Mouse (Mus musculus) layer of hippocampus, adult 11-12 months (tissue): ENCODE measurements around the gene Atp2a2.
"Not testable (repeated sequence)": the region's sequence is repeated elsewhere in the genome, so short reads cannot be mapped to it uniquely, and the experiment has no call there.

Experiments used
- DNase-seq: peaks from one replicate; pipeline ENCODE4 v3.0.0; 2022; ENCODE audit warnings: low spot score

Gene Atp2a2

DNA sequence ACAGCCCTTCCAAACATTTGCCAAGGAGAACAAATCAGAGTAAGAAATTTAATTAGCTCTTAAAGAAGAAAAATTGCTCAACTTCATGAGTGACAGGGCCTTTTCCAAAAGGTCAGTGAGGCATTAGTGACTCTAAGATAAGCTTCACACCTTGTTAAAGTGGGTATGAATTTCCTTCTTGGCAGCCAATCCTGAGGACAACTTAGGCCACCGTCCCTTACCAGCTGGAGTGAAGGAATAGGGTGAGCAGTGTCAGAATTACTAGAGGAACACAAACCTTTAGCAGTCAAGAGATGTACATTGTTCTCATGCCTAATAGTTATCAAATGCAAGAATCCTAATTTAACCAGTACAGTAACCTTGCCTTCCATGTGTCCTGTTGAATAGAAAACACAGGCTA lies 7.6 kb downstream of the Atp2a2 start:
- no peak for DNase-seq

DNA sequence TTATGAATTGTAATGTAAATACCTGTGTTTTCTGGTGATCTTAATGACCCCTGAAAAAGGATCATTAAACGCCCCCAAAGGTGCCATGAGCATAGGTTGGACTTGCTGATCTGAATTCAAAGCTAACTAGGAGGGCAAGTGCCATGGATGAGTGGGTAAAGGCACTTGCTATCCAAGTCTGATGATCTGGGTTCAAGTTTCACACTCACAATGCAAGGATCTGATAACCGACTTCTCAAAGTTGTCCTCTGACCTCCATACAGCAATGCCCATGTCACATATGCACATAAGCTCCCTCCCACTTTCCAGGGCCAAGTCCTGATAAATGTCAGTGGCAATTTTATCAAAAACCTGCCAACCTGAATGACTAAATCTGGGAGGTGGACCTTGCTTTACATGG lies 9.0 kb downstream of the Atp2a2 start:
- no peak for DNase-seq

DNA sequence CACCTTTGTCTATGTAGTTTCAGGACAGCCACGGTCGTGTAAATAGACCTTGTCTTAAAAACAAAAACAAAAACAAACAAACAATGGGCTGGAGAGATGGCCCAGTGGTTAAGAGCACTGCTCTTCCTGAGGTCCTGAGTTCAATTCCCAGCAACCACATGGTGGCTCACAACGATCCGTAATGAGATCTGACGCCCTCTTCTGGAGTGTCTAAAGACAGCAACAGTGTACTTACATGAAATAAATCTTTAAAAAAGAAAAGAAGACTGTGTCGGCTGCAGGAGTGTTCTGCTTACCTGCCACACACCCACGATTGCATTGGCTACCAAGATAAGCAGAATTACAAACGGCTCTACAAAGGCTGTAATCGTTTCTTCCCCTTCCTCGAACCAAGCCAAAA lies 10.6 kb downstream of the Atp2a2 start:
- DNase-seq: no peak

DNA sequence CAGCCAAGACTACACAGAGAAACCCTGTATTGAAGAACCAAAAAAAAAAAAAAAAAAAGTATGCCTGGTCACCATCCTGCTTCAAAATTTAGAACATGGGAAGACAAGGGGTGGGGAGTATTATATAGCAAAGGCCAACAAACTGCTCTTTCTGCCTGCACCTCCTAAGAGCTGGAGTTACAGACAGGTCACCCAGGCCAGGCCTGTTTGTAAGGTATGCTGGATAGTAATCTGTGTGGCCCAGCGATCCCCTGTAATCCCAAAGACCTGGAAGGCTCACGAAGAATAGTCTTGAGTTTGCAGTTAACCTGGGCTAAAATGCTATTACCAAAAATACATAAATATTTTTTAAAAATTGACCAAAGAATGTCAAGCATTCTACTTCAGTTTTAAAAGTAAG lies 11.9 kb downstream of the Atp2a2 start:
- no peak for DNase-seq

DNA sequence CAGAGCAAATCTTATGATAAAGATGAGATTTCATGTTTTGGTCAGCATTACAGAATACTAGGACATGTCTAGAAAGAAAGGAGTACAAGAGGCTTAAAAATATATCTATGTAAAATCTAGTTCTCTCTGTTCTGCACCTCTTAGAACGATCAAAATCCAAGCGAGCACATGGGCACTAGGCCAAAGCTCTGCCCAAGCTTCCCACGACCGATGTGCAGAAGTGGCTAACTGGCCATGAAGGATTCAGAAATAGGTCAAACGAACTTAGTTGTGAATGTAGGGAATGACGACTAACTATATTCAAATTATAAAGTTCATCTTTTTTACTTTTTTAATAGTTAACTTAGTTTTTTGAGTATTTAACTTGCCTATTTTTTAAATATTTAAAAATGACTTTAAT lies 14.2 kb downstream of the Atp2a2 start:
- DNase-seq: no peak

DNA sequence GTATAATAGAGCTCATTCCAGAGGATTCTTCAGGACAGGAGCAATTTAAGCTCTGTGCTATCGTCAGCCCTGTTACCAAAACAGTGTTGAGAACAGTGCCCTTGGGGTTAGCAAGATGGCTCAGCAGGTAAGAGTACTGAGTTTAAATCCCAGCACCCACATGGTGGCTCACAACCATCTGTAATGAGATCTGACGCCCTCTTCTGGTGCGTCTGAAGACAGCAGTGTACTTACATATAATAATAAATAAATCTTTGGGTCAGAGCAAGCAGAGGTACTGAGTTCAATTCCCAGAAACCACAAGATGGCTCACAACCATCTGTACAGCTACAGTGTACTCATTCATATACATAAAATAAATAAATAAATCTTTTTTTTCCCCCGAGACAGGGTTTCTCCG lies 15.8 kb downstream of the Atp2a2 start:
- DNase-seq: not testable (repeated sequence)

DNA sequence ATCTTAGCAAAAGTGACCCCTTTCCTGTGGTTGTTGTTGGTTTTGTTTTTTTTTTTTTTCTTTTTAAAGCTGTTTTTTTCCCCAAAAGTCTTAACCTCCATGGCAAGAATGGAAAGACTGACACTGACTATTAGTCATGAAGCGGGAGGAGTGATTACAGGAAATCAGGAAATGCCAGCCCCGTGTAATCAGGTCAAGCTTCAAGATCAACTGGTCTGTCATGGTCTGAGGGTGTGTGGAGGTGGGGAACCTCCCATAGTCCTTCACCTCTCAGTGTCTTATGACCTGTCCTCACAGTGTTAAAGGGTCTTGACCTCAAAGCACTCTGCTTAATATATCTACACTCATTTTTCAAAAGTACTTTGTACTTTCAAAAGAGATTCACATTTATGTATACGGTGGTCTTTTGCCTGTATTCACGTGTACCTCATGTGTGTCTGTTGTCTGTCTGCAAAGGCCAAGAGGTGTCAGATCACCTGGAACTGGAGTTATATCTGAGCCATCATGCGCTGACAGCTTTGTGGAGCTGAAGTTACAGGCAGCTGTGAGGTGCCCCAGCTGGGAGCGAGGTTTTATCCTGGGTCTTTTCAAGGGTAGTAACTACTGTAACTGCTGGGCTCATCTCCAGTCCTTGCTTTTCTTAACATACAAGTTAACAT lies 19.2 kb downstream of the Atp2a2 start:
- no peak for DNase-seq

DNA sequence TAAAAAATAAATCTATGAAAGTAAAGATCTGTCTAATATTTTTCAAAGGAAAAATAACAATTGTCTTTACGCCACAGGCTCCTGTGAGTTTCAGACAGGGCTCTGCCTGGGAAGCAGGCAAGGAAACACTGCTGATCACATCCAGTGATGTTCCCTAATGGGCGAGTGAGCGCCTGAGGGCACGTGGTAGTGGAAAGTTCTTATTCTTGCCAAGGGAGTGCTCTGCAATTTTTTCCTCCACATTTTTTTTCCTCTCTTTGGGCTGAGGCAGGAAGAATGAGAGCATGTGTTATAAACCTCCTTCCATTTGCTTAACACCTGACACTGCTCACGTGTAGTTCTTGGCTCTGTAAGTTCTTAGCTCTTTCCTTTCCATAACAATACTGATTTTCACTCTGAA lies 20.2 kb downstream of the Atp2a2 start:
- no peak for DNase-seq

DNA sequence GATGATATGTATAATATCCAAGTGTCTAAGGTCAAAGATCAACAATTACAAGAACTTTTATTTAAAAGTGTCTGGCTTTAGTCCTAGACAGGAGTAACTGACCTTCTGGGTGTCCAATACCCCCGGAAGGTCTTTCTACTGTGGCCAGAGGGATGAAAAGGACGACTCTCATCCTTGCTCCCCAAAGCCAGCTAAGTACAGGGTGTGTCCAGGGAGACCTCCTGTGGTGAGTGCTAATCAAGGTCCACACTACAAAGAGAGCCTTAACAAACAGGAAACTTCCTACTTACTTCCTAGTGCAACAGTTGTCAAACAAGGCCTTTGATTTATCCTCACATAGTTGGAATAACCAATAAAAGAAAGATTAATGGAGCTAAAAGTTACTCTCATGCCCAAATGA lies 22.9 kb downstream of the Atp2a2 start:
- DNase-seq: no peak

DNA sequence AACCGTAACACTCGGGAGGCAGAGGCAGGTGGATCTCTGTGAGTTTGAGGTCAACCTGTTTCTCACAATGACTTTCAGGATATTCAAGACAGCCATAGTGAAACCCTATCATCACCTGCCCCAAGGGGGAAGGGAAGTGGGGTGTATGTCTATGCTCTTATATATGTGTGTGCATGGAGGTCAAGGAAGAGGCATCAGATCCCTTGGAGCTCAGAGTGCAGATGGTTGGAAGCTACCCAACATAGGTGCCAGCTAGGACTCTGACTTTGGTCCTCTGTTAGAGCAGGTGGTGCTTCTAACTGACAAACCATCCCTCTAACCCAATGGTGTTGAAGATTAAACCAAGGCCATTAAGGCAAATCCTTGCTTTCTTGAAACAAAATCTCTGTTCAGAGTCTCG lies 24.5 kb downstream of the Atp2a2 start:
- DNase-seq: no peak

DNA sequence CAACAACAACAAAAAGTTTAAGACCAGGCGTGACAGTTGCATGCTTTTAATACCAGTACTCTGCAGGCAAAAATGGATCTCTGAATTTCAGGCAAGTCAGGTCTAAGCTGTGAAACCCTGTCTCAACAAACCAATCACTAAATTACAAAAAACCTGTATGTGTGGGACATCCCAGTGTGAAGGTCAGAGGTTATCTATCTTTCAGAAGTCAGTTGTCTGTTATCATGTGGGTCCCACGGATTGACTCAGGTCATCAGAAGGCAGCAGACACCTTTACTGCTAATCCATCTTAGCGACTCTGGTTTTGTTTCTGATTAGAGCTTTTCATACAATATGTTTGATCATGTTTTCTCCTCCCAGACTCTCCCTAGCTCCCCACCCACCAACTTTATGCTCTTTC lies 25.9 kb downstream of the Atp2a2 start:
- DNase-seq: no peak

DNA sequence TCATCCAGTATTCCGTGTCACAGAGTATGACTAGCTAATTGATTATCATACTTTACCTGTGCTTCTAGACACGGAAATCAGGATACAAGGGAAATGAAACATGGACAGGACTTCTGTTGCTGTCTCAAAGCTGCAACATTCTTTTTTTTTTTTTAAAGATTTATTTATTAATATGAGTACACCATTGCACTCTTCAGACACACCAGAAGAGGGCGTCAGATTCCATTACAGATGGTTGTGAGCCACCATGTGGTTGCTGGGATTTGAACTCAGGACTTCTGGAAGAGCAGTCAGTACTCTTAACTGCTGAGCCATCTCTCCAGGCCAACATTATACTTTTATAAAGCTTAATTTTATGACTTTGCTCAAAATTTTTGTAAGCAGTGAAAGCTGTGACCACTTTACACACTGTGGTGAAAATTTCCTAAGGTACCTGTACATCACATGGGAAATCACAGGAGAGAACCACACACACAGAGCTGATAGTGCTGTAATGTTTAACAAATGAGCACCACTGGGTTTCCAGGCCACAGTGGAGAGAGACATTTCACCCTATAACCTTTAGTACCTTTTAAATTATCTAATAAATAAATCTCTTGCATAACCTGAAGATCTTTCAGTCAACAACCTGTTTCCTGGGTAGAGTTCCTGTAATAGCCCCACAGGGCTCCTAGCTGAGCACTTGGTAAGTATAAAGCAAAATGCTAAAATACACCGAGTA lies 27.2 kb downstream of the Atp2a2 start:
- DNase-seq: no peak

DNA sequence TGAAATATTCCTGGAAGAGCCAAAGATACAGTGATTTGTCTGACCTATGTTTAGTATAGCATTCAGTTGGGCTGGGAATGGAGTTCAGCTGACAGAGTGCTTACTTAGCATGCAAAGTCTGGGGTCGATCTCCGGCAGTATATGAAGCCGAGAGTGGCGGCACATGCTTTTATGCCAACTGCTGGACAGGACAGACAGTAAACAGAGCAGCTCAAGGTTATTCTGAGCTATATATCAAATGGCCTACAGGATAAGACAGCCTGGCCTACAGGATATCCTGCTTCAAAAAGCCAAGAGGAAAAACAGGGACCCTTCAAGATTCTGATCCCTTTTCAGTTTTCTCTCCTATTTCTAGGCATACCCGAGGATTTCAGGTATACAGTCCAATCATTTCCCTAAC lies 30.4 kb downstream of the Atp2a2 start:
- DNase-seq: no peak

DNA sequence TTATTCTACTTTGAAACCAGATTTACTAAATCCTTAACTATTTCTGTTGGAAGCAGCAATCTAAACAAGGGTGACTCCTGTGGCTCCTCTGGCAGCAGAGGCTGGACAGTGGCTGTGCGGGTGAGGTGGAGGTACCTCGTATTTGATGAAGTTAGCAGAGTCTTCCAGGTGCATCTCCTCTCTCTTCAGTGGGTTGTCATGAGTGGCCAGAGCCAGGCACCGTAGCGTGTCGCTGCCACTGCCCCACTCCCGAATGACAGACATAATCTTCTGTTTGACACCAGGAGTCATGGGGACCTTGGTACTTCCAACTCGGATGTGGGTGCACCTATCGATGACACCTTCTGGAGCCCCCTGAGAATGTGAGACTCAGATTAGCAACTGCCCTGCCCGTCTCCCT lies 40.6 kb downstream of the Atp2a2 start:
- no peak for DNase-seq

DNA sequence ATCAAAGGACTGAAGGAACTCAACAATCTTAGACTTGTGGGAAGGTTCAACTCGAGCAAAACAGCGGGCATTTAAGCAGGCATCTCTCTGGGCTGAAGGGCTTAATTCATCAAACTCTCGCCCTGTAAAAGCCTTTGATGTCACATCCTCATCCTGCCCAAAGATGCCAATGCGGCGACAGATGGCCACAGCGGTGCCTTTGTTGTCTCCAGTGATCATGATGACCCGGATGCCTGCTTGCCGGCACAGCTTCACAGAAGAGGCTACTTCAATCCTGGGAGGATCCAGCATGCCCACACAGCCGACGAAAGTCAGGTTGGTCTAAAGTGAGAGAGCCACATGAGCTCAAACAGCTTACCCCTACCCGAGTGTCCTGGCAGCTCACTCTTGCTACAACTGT lies 41.4 kb downstream of the Atp2a2 start:
- no peak for DNase-seq

DNA sequence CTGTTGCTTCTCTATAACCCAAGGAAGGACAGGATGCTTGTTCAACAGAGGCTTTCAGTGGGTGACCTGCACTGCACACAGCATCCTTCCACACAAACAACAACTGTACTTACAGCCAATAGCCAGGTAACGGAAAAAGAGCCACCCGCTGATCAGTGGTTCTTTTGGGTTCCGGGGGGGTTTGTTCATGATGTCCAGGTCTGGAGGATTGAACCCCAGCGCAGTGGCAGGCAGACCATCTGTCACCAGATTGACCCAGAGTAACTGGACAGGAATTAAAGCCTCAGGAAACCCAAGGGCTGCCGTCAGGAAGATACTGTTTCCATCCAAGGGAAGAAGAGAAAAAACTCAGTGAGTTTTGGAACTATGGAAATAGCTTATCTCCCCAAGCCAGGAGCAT lies 42.7 kb downstream of the Atp2a2 start:
- DNase-seq: no peak

DNA sequence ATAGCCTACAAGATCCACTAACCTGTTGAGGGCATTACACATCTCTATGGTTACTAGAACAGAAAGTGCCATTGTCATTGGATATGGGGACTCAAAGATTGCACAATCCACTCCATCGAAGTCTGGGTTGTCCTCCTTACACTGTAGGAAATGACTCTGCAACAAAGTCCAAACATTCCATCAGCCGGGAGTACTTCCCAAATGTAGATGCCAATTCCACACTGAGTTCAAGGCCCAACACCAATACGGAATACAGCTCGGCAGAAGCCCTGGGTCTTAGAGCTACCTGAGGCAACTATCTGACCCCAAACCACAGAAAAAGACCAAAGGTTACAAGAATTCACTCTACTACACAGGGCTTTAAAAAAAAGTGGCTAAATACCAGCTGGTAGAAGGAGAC lies 44.0 kb downstream of the Atp2a2 start:
- no peak for DNase-seq

DNA sequence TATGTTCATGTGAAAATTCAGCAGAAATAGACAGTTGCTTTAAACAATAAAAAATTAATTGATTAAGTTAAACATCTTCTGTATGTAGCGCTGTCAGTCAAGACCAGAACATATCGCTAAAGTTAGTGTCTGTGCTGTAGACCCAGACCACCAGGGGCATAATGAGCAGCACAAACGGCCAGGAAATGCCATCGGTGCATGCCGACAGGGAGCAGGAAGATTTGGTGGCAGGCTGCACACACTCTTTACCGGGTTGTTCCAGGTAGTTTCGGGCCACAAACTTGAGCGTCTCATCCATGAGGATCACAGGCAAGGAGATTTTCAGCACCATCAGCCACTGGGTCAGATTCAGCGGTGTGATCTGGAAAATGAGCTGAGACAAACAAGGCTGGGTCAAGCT lies 45.0 kb downstream of the Atp2a2 start:
- DNase-seq: not testable (repeated sequence)

DNA sequence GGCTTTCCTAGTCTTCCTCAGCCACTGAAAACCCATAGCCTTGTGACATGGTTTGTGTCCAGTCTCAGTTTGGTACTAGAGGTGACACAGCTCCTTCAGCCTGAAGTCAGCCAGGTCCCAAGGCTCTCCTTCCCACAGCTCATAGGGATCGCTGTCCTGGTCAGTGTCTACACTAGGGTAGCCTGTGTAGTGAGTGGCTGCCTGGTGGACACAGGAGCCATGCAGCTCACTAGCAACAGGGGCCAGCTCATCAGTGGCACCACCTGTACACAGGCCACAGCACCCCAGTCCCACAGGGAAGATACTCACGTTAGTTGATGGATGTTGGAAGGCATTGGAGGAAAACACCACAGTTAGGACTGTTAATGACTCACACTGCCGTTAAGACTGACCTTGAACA lies 46.4 kb downstream of the Atp2a2 start:
- DNase-seq: no peak

DNA sequence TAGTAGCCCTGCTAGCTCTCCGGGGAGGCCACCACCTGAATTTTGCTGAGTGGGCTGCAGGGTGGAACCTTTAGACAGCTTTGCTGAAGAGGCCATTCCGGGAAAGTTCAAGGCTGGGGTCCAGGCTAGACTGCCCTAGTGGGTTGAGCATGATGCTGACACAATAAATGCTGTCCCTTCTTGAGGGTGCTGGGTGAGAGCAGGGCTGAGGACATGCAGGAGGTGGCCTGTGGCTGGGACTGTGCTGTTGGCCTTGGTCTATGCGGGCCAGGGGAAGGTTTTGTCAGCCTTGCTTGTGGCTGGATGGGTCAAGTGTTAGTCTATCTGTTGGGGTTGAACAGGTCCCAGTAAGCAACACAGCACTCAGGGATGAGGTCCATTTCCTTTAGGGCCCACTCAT lies 47.1 kb downstream of the Atp2a2 start:
- DNase-seq: no peak

DNA sequence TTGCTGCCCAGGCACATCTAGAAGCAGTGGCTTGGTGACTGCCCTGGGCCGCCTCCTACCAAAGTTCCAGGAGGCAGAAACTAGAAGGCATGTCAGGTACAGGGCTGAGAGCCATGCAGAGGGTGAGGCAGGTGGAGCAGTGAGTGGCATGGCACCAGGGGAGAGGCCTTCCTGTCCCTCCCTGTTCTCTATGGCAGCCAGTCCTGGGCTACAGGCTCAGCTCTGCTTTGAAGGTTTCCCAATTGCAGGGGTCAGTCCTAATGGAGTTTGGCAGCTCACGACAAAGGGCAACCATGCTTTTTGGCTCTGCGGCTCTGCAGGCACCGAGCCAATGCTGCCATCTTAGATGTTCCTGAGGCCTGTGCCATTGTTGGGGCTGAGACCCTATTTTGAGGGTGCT lies 47.6 kb downstream of the Atp2a2 start:
- no peak for DNase-seq

DNA sequence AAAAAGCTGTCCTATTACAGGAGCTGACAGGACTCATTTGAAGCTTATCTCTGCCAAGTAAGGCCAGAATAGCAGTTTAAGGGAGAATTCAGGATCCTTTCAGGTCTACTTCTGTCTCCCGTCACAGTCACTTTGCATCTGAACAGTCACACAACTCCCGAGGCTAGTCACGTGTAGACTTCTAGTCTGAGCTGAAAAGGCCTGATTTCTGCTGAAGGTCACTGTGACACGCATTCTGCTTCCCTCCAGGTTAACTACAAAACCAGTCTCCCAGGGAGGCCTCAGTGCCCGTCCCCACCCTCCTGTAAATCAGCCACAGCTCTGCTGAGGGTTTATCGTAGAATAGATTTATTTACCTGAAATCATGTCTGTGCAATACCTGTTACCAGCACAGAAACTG lies 48.8 kb downstream of the Atp2a2 start:
- no peak for DNase-seq

DNA sequence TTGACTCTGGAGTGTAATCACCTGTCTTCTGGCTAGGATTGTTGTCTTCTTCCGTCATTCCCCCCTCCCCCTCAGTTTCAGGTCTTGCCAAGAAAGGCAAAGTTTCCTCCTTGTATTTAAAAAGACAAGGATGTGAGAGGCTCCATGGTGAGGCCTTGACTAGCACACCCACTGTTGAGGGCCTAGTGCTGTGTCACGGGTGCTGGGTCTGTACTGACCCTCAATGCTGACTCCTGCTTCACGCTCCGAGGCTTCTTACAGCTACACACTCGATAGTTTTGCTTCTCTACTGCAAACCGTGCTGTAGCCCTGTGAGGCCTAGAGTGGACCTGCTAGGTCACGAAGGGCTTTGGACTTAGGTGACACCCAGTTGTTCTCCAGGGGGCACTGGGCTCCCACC lies 49.8 kb downstream of the Atp2a2 start:
- no peak for DNase-seq

DNA sequence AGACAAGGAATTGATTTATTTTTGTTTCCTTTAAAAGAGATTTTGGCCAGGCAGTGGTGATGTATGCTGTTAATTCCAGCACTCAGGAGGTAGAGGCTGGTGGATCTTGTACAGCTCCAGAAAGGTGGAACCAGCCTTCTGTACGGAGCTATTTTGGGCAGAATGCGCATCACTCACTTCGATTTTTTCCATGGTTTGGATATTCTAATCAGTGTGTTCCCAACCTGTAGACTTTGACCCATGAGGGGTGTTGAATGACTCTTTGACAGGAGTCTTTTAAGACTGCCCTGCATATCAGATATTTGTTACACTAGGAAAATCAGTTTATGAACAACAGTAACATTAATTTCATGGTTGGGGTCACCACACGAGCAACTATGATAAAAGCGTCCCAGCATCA lies 50.7 kb downstream of the Atp2a2 start:
- no peak for DNase-seq
